Mouse (Mus musculus) ovary, postnatal 14 days (tissue): ENCODE measurements around the gene Clec16a.

Experiments
- DNase-seq: peaks from one replicate; pipeline ENCODE4 v3.0.0; 2022; ENCODE audit warnings: low spot score

The Clec16a gene

GRCm38 (mm10) chr16:10544995-10545622 lies at the start of gene Clec16a:
Clec16a (plus strand) TSS chr16:10545339.
- DNase-seq = peak; percentile 93

GRCm38 (mm10) chr16:10495824-10496298 lies 49.3 kb upstream of the Clec16a start:
- DNase-seq = no peak

GRCm38 (mm10) chr16:10498096-10498602 lies 47.0 kb upstream of the Clec16a start:
- DNase-seq = no peak

GRCm38 (mm10) chr16:10499122-10499521 lies 46.0 kb upstream of the Clec16a start:
- DNase-seq = no peak

GRCm38 (mm10) chr16:10501865-10502264 lies 43.3 kb upstream of the Clec16a start:
- DNase-seq = peak; percentile 57

GRCm38 (mm10) chr16:10503058-10503457 lies 42.1 kb upstream of the Clec16a start:
- DNase-seq = no peak

GRCm38 (mm10) chr16:10507445-10507844 lies 37.7 kb upstream of the Clec16a start:
- no peak for DNase-seq

GRCm38 (mm10) chr16:10508691-10509090 lies 36.4 kb upstream of the Clec16a start:
- DNase-seq = no peak

GRCm38 (mm10) chr16:10510477-10511133 lies 34.5 kb upstream of the Clec16a start:
- DNase-seq = no peak

GRCm38 (mm10) chr16:10511134-10511520 lies 34.0 kb upstream of the Clec16a start:
- DNase-seq = no peak

- no peak for DNase-seq
Measured at GRCm38 (mm10) chr16:10515953-10516572, 29.1 kb upstream of the Clec16a start.

- DNase-seq = no peak
Measured at GRCm38 (mm10) chr16:10518030-10518429, 27.1 kb upstream of the Clec16a start.

- peak; percentile 84 for DNase-seq
Measured at GRCm38 (mm10) chr16:10520908-10521614, 24.1 kb upstream of the Clec16a start.

- peak; percentile 74 for DNase-seq
Measured at GRCm38 (mm10) chr16:10522811-10523210, 22.3 kb upstream of the Clec16a start.

GRCm38 (mm10) chr16:10523650-10524049 lies 21.5 kb upstream of the Clec16a start:
- no peak for DNase-seq

- no peak for DNase-seq
Measured at GRCm38 (mm10) chr16:10524866-10525609, 20.1 kb upstream of the Clec16a start.

GRCm38 (mm10) chr16:10525610-10525980 lies 19.5 kb upstream of the Clec16a start:
- no peak for DNase-seq

- DNase-seq = no peak
Measured at GRCm38 (mm10) chr16:10527046-10527644, 18.0 kb upstream of the Clec16a start.

GRCm38 (mm10) chr16:10528382-10528781 lies 16.8 kb upstream of the Clec16a start:
- no peak for DNase-seq

GRCm38 (mm10) chr16:10530179-10530578 lies 15.0 kb upstream of the Clec16a start:
- DNase-seq = no peak

GRCm38 (mm10) chr16:10533781-10534180 lies 11.4 kb upstream of the Clec16a start:
- DNase-seq = no peak
